Mouse (Mus musculus) bone marrow, adult 2 months (tissue): ENCODE data around the gene Cst8. TPM values are rescaled to one million over a fixed set of nuclear protein-coding genes. Genes with fewer than 3 reads are reported as not detected.

Source experiments
- H3K27ac ChIP-seq: fragments of 200-500 bp; 2 replicates; pipeline ENCODE4 v1.5.1; 2012; ENCODE audit warnings: low read depth, mild to moderate bottlenecking, control low read depth, inconsistent platforms, low read length; ENCODE audit not compliant: control insufficient read depth, poor library complexity, insufficient read depth
- H3K4me1 ChIP-seq: fragments of 200-500 bp; 2 replicates; pipeline ENCODE4 v1.6.1; 2011; ENCODE audit warnings: low read length; ENCODE audit not compliant: control insufficient read depth, insufficient read depth
- H3K4me3 ChIP-seq: fragments of 200-500 bp; replicated peaks from 2 replicates; pipeline ENCODE3; 2011; ENCODE audit warnings: mild to moderate bottlenecking, low read depth, low read length, control low read depth; ENCODE audit not compliant: control insufficient read depth
- CTCF ChIP-seq: fragments of 200-500 bp; IDR thresholded peaks from 2 replicates; pipeline ENCODE4 v1.5.1; 2011; ENCODE audit warnings: low read length, control low read depth; ENCODE audit not compliant: control insufficient read depth, insufficient read depth
- POLR2A ChIP-seq: fragments of 200-500 bp; IDR thresholded peaks from 2 replicates; pipeline ENCODE4 v1.6.1; 2011; ENCODE audit warnings: low read depth, mild to moderate bottlenecking, control low read depth, low read length, borderline replicate concordance; ENCODE audit not compliant: control insufficient read depth
- WGBS: fragments of 180-500 bp; shearing (Covaris S2); methylation state at CpG from one replicate; pipeline ENCODE4 v1.1.7; 2018; 5-methylcytosine and 5-hydroxymethylcytosine counted together
- polyA plus RNA-seq: library from polyadenylated mRNA; stranded (reverse); fragments of >200 nt; gene quantifications from 2 replicates; pipeline ENCODE4 v1.2.4, GENCODE M21; 2011; ENCODE audit warnings: low replicate concordance; ENCODE audit not compliant: missing spikeins, insufficient read depth, insufficient read length

Gene Cst8
- polyA plus RNA-seq, 1 experiment = not detected

DNA sequence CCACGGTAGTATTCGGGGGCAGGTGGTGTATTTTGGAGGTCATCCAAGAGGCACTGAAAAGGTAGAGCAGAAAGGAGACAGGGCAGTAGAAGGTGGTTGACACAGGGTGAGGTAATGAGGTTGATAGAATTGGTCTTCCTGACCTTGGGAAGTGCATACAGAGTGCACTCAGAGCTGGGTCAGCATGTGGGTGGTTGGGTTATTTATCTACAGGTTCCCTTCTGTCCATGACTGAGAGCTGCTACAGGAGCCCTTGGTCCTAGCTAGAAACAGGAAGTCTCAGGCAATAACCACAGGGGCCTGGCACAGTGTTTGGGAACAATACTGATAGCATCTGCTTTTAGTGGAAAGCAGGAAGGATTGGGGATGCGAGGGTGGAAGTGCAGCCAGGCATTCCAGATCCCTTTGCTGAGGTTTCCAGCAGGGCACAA lies 2.9 kb downstream of the Cst8 start:
- TF ChIP-seq CTCF = no peak
- no peak overlapping the region for H3K4me3 ChIP-seq
- 10% methylated on average over 3 of the region's 3 CpGs for WGBS

DNA sequence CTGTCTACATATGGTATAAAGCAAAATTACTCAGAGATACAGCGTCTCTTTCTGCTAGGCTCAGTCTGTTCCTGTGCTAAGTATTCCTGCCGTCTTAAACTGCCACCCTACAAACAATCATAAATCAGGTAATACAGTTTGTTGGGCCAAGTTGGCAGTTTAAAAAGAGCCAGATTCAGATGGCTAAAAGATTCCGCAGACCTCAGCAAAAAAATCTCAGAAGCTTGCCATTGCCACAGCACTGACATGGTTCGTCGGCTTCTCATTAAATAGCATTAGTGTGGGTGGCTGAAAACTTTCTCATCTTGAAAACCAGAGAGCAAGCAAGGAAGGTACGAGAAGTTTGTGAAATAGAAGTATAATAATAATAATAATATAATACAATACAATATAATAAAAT lies 8.1 kb downstream of the Cst8 start:
- H3K4me1 ChIP-seq = no peaks in the 10 kb centered on the region
- WGBS = 69% methylated on average over 6 of the region's 6 CpGs
- TF ChIP-seq CTCF (no peak), POLR2A (no peak)

More for the DNA sequence above, 2.9 kb downstream of the Cst8 start:
- H3K27ac ChIP-seq = no peak overlapping the region
- no peaks in the 10 kb centered on the region for H3K4me1 ChIP-seq

DNA sequence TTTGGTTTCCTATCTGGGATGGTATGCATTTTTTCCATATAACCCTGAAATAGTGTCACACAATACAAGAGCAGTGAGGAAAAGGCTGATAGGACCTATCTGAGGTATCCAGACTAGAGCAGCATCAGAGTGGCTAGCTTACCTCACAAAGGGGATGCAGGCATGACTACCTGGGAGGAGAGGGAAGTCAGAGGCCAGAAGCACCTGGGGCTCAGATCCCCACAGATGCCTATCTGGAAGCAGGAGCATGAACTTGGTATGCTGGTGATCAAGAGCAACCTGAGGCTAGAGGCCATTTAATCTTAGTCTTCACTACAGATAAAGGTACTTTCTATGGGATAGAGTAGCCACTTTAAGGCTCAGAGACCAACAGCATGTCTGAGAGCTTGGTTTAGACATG lies 21.3 kb downstream of the Cst8 start, which contains the start of gene Cst13:
TSS of gene Cst13 (plus strand) at position 173 of the 400 bp plus-strand sequence.
- H3K4me1 ChIP-seq = no peaks in the 10 kb centered on the region
- no peak within 1 kb of the TSS for H3K4me3 ChIP-seq
- no peak for TF ChIP-seq CTCF
- no peak for TF ChIP-seq POLR2A
- no peak within 1 kb of the TSS for H3K27ac ChIP-seq

More for the DNA sequence above, 8.1 kb downstream of the Cst8 start:
- Histone ChIP-seq H3K27ac (no peak overlapping the region), H3K4me3 (no peak overlapping the region)

DNA sequence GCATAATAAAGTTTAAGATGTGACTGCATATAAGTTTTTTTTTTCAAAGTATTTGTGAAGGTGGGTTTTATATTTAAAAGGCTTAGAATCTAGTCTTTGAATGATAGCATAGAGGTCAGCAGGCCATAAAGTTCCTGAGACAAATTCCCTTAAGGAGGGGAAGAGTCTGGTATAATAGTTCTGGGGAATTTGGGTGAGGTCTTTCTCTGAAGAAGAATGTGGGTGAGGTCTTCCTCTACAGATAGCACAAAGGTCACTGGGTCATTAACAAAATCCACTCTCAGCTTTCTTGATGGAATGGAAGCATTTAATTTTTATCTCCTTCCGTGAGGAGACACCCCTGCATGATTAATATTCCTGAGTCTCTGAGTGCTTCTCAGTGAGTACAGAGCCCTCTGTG lies 27.4 kb downstream of the Cst8 start:
- H3K4me1 ChIP-seq = no peaks in the 10 kb centered on the region
- TF ChIP-seq CTCF (no peak), POLR2A (no peak)
- H3K4me3 ChIP-seq = no peak overlapping the region
- no peak overlapping the region for H3K27ac ChIP-seq
- WGBS = 87% methylated on average over 1 of the region's 1 CpGs

DNA sequence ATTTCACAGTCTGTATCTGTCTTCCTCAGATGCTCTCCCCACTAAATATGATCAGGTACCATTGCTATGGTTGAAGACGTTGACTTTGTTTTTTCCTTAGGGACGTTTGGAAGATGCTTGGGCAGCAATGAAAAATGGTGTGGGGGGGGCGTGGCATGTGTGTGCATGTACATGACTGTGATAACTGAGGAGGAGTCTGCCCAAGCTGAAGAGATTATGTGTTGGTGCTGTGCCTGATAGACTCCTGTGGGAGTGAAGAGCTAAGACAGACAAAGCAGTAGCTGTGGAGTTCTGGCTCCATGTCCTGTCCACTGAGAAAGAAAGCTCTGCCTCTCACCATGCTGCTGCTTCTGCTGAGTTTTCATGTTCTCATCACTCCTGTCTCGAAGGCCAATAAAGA lies 36.3 kb downstream of the Cst8 start, which contains the start of gene Cst9:
TSS of gene Cst9 (plus strand) at position 236 of the 400 bp plus-strand sequence.
- Histone ChIP-seq H3K4me1 (no peaks in the 10 kb centered on the region), H3K4me3 (no peak within 1 kb of the TSS), H3K27ac (no peak within 1 kb of the TSS)
- TF ChIP-seq CTCF = no peak
- TF ChIP-seq POLR2A = no peak
- WGBS = 73% methylated on average over 4 of the region's 4 CpGs

DNA sequence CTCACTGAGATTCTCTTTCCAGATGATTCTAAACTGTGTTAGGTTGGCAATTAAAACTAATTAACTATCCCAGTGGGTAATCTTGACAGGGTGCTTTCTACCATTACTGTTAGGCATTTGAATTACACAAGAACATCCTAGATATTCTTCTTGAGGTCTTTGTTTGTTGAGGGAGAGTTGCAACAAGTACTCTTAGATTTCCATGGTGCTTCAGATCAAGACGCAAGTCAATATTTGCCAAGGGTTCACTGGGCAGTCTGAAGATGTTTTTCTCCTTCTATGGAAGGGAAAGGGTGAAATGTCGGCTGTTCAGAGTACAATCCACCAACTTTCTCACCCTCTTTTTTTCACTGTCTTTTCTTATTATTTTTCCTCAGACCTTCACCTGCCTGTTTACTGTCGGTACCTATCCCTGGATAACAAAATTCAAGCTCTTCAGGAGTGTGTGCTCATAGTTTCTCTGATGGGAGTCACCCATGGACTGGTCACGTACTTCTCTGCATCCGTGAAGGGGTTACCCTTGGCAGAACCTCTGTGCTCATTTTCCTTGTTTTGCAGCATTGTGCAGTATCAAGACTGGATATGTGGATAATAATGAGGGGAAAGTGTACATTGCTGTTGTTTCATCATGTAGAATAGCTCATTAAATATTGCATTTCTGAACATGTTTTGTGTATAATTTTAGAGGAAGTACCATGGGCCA lies 39.6 kb downstream of the Cst8 start:
- 77% methylated on average over 5 of the region's 5 CpGs for WGBS

DNA sequence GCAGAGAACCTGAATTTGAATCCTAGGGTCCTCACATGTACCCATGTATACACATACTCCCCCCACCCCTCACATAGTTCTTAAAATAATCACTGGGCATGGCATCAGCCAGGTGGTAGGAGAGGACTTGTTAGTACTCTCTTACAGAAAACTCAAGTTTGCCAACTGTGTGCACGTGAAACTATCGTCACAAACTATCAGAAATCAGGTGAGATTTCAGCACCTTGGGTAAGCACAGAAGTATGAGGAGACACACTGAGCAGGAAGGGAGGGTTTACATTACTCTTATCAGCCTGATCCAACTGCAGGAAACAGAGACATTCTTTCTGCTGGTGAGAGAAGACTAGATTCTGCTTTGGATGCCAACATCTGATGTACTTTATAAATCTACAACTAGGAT lies 40.6 kb downstream of the Cst8 start:
- 51% methylated on average over 2 of the region's 2 CpGs for WGBS
- TF ChIP-seq POLR2A = no peak
- no peak for TF ChIP-seq CTCF
- H3K4me3 ChIP-seq = no peak overlapping the region
- no peaks in the 10 kb centered on the region for H3K4me1 ChIP-seq
- no peak overlapping the region for H3K27ac ChIP-seq

More for the DNA sequence above, 39.6 kb downstream of the Cst8 start:
- Histone ChIP-seq H3K27ac (no peak overlapping the region), H3K4me3 (no peak overlapping the region), H3K4me1 (no peaks in the 10 kb centered on the region)
- no peak for TF ChIP-seq POLR2A
- no peak for TF ChIP-seq CTCF

DNA sequence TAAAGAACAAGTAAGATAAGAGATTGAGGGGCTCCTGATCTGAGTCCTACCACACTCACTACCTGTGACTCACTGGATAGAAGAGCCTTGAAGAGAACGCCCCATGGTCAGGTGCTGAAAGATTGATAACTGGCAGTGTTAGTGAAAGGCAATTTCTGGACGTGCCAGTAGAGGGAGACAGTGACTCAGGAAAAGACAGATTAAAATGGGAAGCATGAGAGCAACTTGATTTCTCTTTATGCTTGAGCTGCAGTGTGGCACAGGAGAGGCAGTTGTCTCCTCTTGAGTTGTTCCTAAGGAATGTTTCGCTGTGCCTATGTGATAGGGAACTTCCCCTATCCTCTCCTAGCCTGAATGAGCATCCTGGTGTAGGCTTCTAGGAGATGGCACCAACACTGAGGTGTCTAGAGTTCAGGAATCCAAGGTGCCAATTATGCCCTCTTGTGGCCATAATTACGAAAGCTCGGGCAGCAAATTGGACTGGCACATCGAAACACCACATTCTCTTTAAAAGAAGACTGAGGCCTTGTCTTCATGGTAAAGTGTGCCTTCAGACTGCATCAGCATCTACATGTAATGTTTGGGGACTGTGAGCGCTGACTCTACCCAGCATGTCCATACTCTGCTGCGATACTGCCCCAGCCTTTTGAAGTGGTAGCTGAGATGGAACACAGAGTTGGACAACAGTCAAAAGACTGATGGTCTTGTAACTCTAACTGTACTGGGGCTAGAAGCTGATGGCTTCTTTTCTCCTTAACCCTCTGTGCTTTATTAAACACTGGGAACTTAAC lies 52.7 kb downstream of the Cst8 start:
- WGBS = 32% methylated on average over 8 of the region's 8 CpGs
- TF ChIP-seq POLR2A (no peak), CTCF (peak; percentile 31; the same call in 1 of the 2 replicates)
- H3K4me1 ChIP-seq = no peaks in the 10 kb centered on the region

More for the DNA sequence above, 52.7 kb downstream of the Cst8 start:
- peak overlapping the region; percentile 28 for H3K4me3 ChIP-seq
- H3K27ac ChIP-seq = no peak overlapping the region

Other genes starting within 250 kb of the Cst8 start
- gene Nxt1, start 126.2 kb upstream of the Cst8 start, polyA plus RNA-seq = 28.2 and 36.9 TPM in 2 replicates
- gene Gzf1, start 117.8 kb upstream of the Cst8 start, polyA plus RNA-seq = 5.1 and 8.5 TPM in 2 replicates
- 0.61 and 0.70 TPM in 2 replicates for gene Napb, start 66.3 kb upstream of the Cst8 start, polyA plus RNA-seq
- gene Cstl1, start 48.4 kb upstream of the Cst8 start, polyA plus RNA-seq = not detected in 2 replicates
- not detected in 2 replicates for gene Cst11, start 27.3 kb upstream of the Cst8 start, polyA plus RNA-seq
- gene 8030411F24Rik, start 16.8 kb upstream of the Cst8 start, polyA plus RNA-seq = not detected in 2 replicates
- not detected in 2 replicates for gene Cst12, start 9.4 kb upstream of the Cst8 start, polyA plus RNA-seq
- not detected in 2 replicates for gene Cst13, start 21.3 kb downstream of the Cst8 start, polyA plus RNA-seq
- gene Cst9, start 36.4 kb downstream of the Cst8 start, polyA plus RNA-seq = not detected in 2 replicates
- gene 9230104L09Rik, start 66.3 kb downstream of the Cst8 start, polyA plus RNA-seq = not detected in 2 replicates
- 125 and 201 TPM in 2 replicates for gene Cst3, start 76.9 kb downstream of the Cst8 start, polyA plus RNA-seq
- not detected in 2 replicates for gene Gm1330, start 204.5 kb downstream of the Cst8 start, polyA plus RNA-seq
- not detected in 2 replicates for gene Gm10750, start 218.5 kb downstream of the Cst8 start, polyA plus RNA-seq